Mouse (Mus musculus) stomach, postnatal 0 days (tissue): ENCODE measurements around the gene Hnrnpa2b1. TPM values are rescaled to one million over a fixed set of nuclear protein-coding genes. Genes with fewer than 3 reads are reported as not detected.

Experiments used
- ATAC-seq: fragments of 200-750 bp; cut with Nextera tagmentation; 2 replicates; pipeline ENCODE4 v1.8.0; 2017; ENCODE audit not compliant: low FRiP score, low TSS enrichment
- DNase-seq: peaks from one replicate; pipeline ENCODE4 v3.0.0-alpha.2; 2016; ENCODE audit warnings: low spot score
- H3K27ac ChIP-seq: fragments of 300-500 bp; sonication (generic); replicated peaks from 2 replicates; pipeline ENCODE4 v1.5.1; 2014; ENCODE audit warnings: mild to moderate bottlenecking, control low read depth
- H3K27me3 ChIP-seq: fragments of 300-500 bp; sonication (generic); 2 replicates; pipeline ENCODE4 v1.6.1; 2014; ENCODE audit warnings: low read length; ENCODE audit not compliant: control insufficient read depth, insufficient read depth
- H3K36me3 ChIP-seq: fragments of 300-500 bp; sonication (generic); 2 replicates; pipeline ENCODE4 v1.6.1; 2014; ENCODE audit warnings: low read length, mixed read lengths; ENCODE audit not compliant: control insufficient read depth, insufficient read depth
- H3K4me1 ChIP-seq: fragments of 300-500 bp; sonication (generic); replicated peaks from 2 replicates; pipeline ENCODE4 v1.6.1; 2014; ENCODE audit warnings: antibody characterized with exemption; ENCODE audit not compliant: control insufficient read depth, insufficient read depth
- H3K4me2 ChIP-seq: fragments of 300-500 bp; sonication (generic); replicated peaks from 2 replicates; pipeline ENCODE4 v1.6.1; 2014; ENCODE audit warnings: low read depth, mild to moderate bottlenecking, control low read depth, moderate library complexity
- H3K4me3 ChIP-seq: fragments of 300-500 bp; sonication (generic); 2 replicates; pipeline ENCODE4 v1.5.1; 2014; ENCODE audit warnings: low read depth, low read length, control low read depth
- H3K9ac ChIP-seq: fragments of 300-500 bp; sonication (generic); 2 replicates; pipeline ENCODE4 v1.6.1; 2014; ENCODE audit warnings: mild to moderate bottlenecking, low read length, control low read depth, mixed read lengths
- H3K9me3 ChIP-seq: fragments of 300-500 bp; sonication (generic); 2 replicates; pipeline ENCODE4 v1.6.1; 2016; ENCODE audit warnings: low read length; ENCODE audit not compliant: control insufficient read depth
- CTCF ChIP-seq: IDR thresholded peaks from 2 replicates; pipeline ENCODE4 v1.5.1; 2016; ENCODE audit warnings: antibody characterized with exemption, low read depth, mild to moderate bottlenecking, moderate library complexity
- EP300 ChIP-seq: optimal IDR thresholded peaks from 2 replicates; pipeline ENCODE3; 2016; ENCODE audit warnings: antibody characterized with exemption
- WGBS: fragments of 180-500 bp; shearing (Covaris S2); extraction: QIAGEN DNeasy Blood & Tissue Kit; methylation state at CpG from one replicate; pipeline ENCODE4 v1.1.7; 2014; 5-methylcytosine and 5-hydroxymethylcytosine counted together
- polyA plus RNA-seq: library from polyadenylated mRNA; unstranded; fragments of >200 nt; fragmentation: Nextera tagmentation; extraction: Ambion mirVana; gene quantifications from 2 replicates; pipeline ENCODE4 v1.2.1, GENCODE M21; 2015

Hnrnpa2b1 gene
- polyA plus RNA-seq, 1 experiment from 2014 or later = 543 TPM

- Histone ChIP-seq H3K9ac (no peak overlapping the region), H3K4me1 (0 out of 2 replicates have a peak, but pooled peaks cover 2% of the 10 kb centered on the region), H3K4me2 (peak overlapping the region; percentile 60), H3K27ac (no peak overlapping the region), H3K27me3 (no peaks in the 10 kb centered on the region), H3K9me3 (no peaks in the 10 kb centered on the region), H3K4me3 (peak overlapping the region; percentile 99; the same call in 1 of the 2 replicates), H3K36me3 (no peaks in the 10 kb centered on the region; the same call in 1 of the 2 replicates)
- WGBS = 27% methylated on average over 4 of the region's 4 CpGs
- ATAC-seq (no peak), DNase-seq (no peak)
- no peak for TF ChIP-seq EP300
- no peak for TF ChIP-seq CTCF
These were observed 2.5 kb upstream of the Hnrnpa2b1 start for GRCm38 (mm10) chr6:51472213-51472612.

- 12% methylated on average over 3 of the region's 3 CpGs for WGBS
- Histone ChIP-seq H3K9me3 (no peaks in the 10 kb centered on the region), H3K27ac (no peak overlapping the region), H3K36me3 (no peaks in the 10 kb centered on the region; the same call in 1 of the 2 replicates), H3K27me3 (no peaks in the 10 kb centered on the region), H3K9ac (no peak overlapping the region), H3K4me3 (peak overlapping the region; percentile 99), H3K4me2 (peak overlapping the region; percentile 60), H3K4me1 (0 out of 2 replicates have a peak, but pooled peaks cover 2% of the 10 kb centered on the region)
- ATAC-seq (no peak), DNase-seq (no peak)
- no peak for TF ChIP-seq CTCF
- no peak for TF ChIP-seq EP300
These were observed 2.1 kb upstream of the Hnrnpa2b1 start for GRCm38 (mm10) chr6:51471782-51472181.

GRCm38 (mm10) chr6:51471179-51471505, 1.4 kb upstream of the Hnrnpa2b1 start:
- H3K4me3 ChIP-seq = peak overlapping the region; percentile 99
- peak overlapping the region; percentile 99 for H3K27ac ChIP-seq
- DNase-seq = no peak
- H3K4me1 ChIP-seq = 0 out of 2 replicates have a peak, but pooled peaks cover 2% of the 10 kb centered on the region
- 0% methylated on average over 10 of the region's 10 CpGs for WGBS
- no peaks in the 10 kb centered on the region for H3K27me3 ChIP-seq
- no peak for TF ChIP-seq EP300
- TF ChIP-seq CTCF = no peak
- no peak for ATAC-seq
- H3K9me3 ChIP-seq = no peaks in the 10 kb centered on the region
- H3K9ac ChIP-seq = peak overlapping the region; percentile 100
- peak overlapping the region; percentile 60 for H3K4me2 ChIP-seq
- peaks cover 4% of the 10 kb centered on the region; the same call in 1 of the 2 replicates for H3K36me3 ChIP-seq

GRCm38 (mm10) chr6:51470311-51471178, 851 bp upstream of the Hnrnpa2b1 start, which contains the start of gene Cbx3:
Gene Cbx3, plus strand, starts transcription at chr6:51470360.
- Histone ChIP-seq H3K4me2 (peak within 1 kb of the TSS; percentile 60), H3K36me3 (peaks cover 8% of the 10 kb centered on the region), H3K4me3 (peak within 1 kb of the TSS; percentile 99), H3K9ac (peak within 1 kb of the TSS; percentile 100), H3K9me3 (no peaks in the 10 kb centered on the region), H3K27ac (peak within 1 kb of the TSS; percentile 99), H3K27me3 (no peaks in the 10 kb centered on the region), H3K4me1 (0 out of 2 replicates have a peak, but pooled peaks cover 2% of the 10 kb centered on the region)
- WGBS = under 1% methylated on average over 66 of the region's 99 CpGs
- TF ChIP-seq EP300 = no peak
- TF ChIP-seq CTCF = no peak
- DNase-seq (peak; percentile 90), ATAC-seq (peak; percentile 86)

- peaks cover 10% of the 10 kb centered on the region for H3K36me3 ChIP-seq
- H3K4me2 ChIP-seq = peak overlapping the region; percentile 64
- ATAC-seq = peak; percentile 35
- no peaks in the 10 kb centered on the region for H3K27me3 ChIP-seq
- H3K9ac ChIP-seq = peak overlapping the region; percentile 100
- peak; percentile 90 for DNase-seq
- under 1% methylated on average over 61 of the region's 63 CpGs for WGBS
- TF ChIP-seq EP300 (peak; percentile 85), CTCF (0 out of 2 replicates have a peak, but pooled peaks have one; percentile 9)
- peak overlapping the region; percentile 99 for H3K27ac ChIP-seq
- H3K4me3 ChIP-seq = peak overlapping the region; percentile 99
- H3K4me1 ChIP-seq = 0 out of 2 replicates have a peak, but pooled peaks cover 2% of the 10 kb centered on the region
- no peaks in the 10 kb centered on the region for H3K9me3 ChIP-seq
These were observed 668 bp downstream of the Hnrnpa2b1 start for GRCm38 (mm10) chr6:51468891-51469561.

GRCm38 (mm10) chr6:51467649-51468048, 2.0 kb downstream of the Hnrnpa2b1 start:
- peak overlapping the region; percentile 64 for H3K4me2 ChIP-seq
- H3K9ac ChIP-seq = no peak overlapping the region
- 0% methylated on average over 2 of the region's 2 CpGs for WGBS
- ATAC-seq (no peak), DNase-seq (no peak)
- no peaks in the 10 kb centered on the region for H3K27me3 ChIP-seq
- TF ChIP-seq CTCF (peak; percentile 66), EP300 (no peak)
- no peak overlapping the region for H3K27ac ChIP-seq
- H3K4me3 ChIP-seq = peak overlapping the region; percentile 99
- 0 out of 2 replicates have a peak, but pooled peaks cover 2% of the 10 kb centered on the region for H3K4me1 ChIP-seq
- no peaks in the 10 kb centered on the region for H3K9me3 ChIP-seq
- peaks cover 14% of the 10 kb centered on the region for H3K36me3 ChIP-seq
